Comparison of ENCODE assay signal across 8 mouse cellular contexts in the genomic region with DNA sequence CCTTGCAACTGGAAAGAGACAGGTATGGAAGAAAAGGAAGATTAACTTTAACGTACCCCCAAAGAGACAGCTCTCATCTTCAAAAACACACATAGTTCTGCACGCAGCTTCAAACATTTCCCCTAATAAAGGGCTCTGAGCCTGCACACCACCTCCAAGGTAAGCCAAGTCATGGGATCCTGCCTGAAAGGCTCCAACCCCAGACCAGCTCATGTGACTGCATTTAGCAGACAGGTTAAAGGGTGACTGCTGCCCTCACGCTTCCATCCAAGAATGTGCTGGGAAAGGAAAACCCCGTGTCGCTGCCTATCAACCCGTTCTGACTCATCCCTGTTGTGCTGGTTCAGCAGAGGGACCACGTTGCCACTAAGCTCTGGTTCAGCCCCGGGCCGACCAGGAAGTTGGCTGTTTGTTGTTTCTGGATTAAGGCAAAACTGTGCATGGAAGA. TPM values are rescaled to one million over a fixed set of nuclear protein-coding genes. Genes with fewer than 3 reads are reported as not detected.
DNase-seq lines count a peak whose midpoint lies in the region; ATAC-seq lines count a peak whose summit lies in the region.

No protein-coding gene starts in this region.

- peak overlapping the region; percentile 79 for H3K4me2 ChIP-seq in intestine, embryonic 15.5 days (replicated peaks)
- H3K4me2 ChIP-seq in liver, embryonic 11.5 days, result peak overlapping the region; percentile 99

- H3K27me3 ChIP-seq in intestine, embryonic 15.5 days (replicated peaks), result no peaks in the 10 kb centered on the region
- no peaks in the 10 kb centered on the region for H3K27me3 ChIP-seq in liver, embryonic 11.5 days (replicated peaks; ENCODE audit: control insufficient read depth, insufficient read depth, low read length)

- 0% methylated on average over 9 of the region's 9 CpGs for WGBS in intestine, embryonic 15.5 days
- under 1% methylated on average over 9 of the region's 9 CpGs for WGBS in liver, embryonic 11.5 days

- H3K4me1 ChIP-seq in intestine, embryonic 15.5 days (replicated peaks), result peaks cover 28% of the 10 kb centered on the region
- H3K4me1 ChIP-seq in liver, embryonic 11.5 days (replicated peaks; ENCODE audit: control insufficient read depth, insufficient read depth, low read length), result peaks cover 37% of the 10 kb centered on the region

- DNase-seq in 3T3-L1 (ENCODE audit: low read depth, low spot score), result peak; percentile 90
- DNase-seq in ES-CJ7 (ENCODE audit: low read depth, low spot score), result peak; percentile 61
- DNase-seq in cerebellum, adult 9-10 months, result peak; percentile 67
- DNase-seq in gastrocnemius, postnatal 25 days, result peak; percentile 65
- DNase-seq in liver, embryonic 11.5 days (ENCODE audit: low spot score), result peak; percentile 64
- peak; percentile 54 for DNase-seq in neural tube, embryonic 10.5 days (ENCODE audit: extremely low spot score, low spot score)
- no peak for DNase-seq in ovary, postnatal 36 days (ENCODE audit: low spot score)

- peak overlapping the region; percentile 100 for H3K27ac ChIP-seq in intestine, embryonic 15.5 days
- H3K27ac ChIP-seq in liver, embryonic 11.5 days (ENCODE audit: low read depth, low read length), result peak overlapping the region; percentile 99

- no peak for ATAC-seq in intestine, embryonic 15.5 days
- no peak for ATAC-seq in liver, embryonic 11.5 days (replicated peaks; ENCODE audit: low FRiP score)

- H3K9me3 ChIP-seq in intestine, embryonic 15.5 days, result no peaks in the 10 kb centered on the region
- H3K9me3 ChIP-seq in liver, embryonic 11.5 days (ENCODE audit: control insufficient read depth, low read length), result no peaks in the 10 kb centered on the region

- peaks cover 6% of the 10 kb centered on the region; the same call in 1 of the 2 replicates for H3K36me3 ChIP-seq in intestine, embryonic 15.5 days
- peaks cover 16% of the 10 kb centered on the region for H3K36me3 ChIP-seq in liver, embryonic 11.5 days (ENCODE audit: control insufficient read depth, insufficient read depth, low read length)

- peak overlapping the region; percentile 99 for H3K4me3 ChIP-seq in intestine, embryonic 15.5 days (replicated peaks)
- H3K4me3 ChIP-seq in liver, embryonic 11.5 days (ENCODE audit: low read depth, low read length), result peak overlapping the region; percentile 100

- peak overlapping the region; percentile 100 for H3K9ac ChIP-seq in intestine, embryonic 15.5 days
- peak overlapping the region; percentile 99 for H3K9ac ChIP-seq in liver, embryonic 11.5 days (ENCODE audit: low read depth, low read length)

RNA-seq across cellular contexts. Expression of gene Irf2bp2, which starts 1.9 kb away (rescaled TPM):
- total RNA-seq in gastrocnemius, postnatal 25 days (2021), result 10 to 100 TPM; 19.0 to 35.9 TPM
- polyA plus RNA-seq in intestine, embryonic 15.5 days (2015; fragmentation: Nextera tagmentation; extraction: Ambion mirVana), result 14.1 and 16.1 TPM in 2 replicates
- 5.9 and 7.3 TPM in 2 replicates for polyA plus RNA-seq in liver, embryonic 11.5 days (2014; fragmentation: Nextera tagmentation; extraction: Ambion mirVana)
